Mouse (Mus musculus) monocyte, adult 59 days (primary cell): ENCODE data around the gene Gm11032. TPM values are rescaled to one million over a fixed set of nuclear protein-coding genes. Genes with fewer than 3 reads are reported as not detected.

Source experiments
- total RNA-seq, 2 experiments: library from RNA; stranded (reverse); gene quantifications; one replicate each; pipeline ENCODE4 v1.2.4; 2023

The Gm11032 gene
- not detected for total RNA-seq

GRCm38 (mm10) chr11:4620017-4620485 lies at the start of gene Gm11032:
Gm11032 (plus strand) TSS chr11:4620067.

GRCm38 (mm10) chr11:4594608-4595500 lies 25.0 kb upstream of the Gm11032 start, which contains the start of gene Mtmr3:
Mtmr3 (minus strand) TSS chr11:4594863.

DNA sequence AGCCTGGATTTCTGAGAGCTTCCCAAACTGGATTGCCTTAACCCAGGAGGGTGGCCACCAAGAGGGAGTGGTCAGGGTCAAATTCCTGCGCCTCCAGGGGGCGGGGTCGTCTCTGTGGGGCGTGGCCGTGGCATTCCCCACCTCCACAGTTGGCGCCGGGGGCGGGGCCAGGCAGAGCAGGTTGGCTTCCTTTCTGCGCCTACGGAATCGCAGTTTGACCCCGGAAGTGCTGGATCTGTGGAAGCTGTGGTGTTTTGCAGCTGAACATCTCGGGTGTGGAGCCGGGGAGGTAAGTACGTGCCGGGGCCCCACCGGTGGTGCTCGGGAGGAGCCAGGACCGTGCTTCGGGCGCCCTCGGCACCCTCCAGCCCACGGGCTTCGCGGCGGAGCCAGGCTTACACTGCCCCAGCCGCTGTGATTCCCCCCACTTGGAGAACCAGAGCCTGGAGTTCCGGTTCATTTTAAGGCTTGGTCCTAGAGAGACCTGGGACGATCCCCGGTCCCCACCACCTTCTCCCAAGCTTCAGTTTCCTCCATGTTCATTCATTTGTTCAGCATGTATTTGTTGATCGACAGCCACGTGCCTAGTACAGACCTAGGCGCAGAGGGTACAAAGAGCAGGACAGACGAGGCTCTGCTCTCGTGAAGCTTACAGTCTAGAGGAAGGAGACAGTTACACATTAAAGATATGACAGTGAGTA lies 17.8 kb downstream of the Gm11032 start, which contains the start of gene Ascc2:
Gene Ascc2 (plus strand): TSS at position 214 of the 701 bp plus-strand sequence.

Other genes starting within 250 kb of the Gm11032 start
- gene Hormad2, start 179.0 kb upstream of the Gm11032 start, total RNA-seq: 1 to 10 TPM in 1 of 2 experiments, under 1 TPM in 1; 0.76 to 1.0 TPM
- gene Mtmr3, start 25.2 kb upstream of the Gm11032 start, total RNA-seq: 10 to 100 TPM; 91.2 to 93.6 TPM
- 10 to 100 TPM; 28.3 to 31.2 TPM for gene Ascc2, start 17.7 kb downstream of the Gm11032 start, total RNA-seq
- 100 to 1,000 TPM; 118 to 123 TPM for gene Uqcr10, start 84.3 kb downstream of the Gm11032 start, total RNA-seq
- 10 to 100 TPM; 30.9 to 31.4 TPM for gene Zmat5, start 84.6 kb downstream of the Gm11032 start, total RNA-seq
- gene Cabp7, start 126.7 kb downstream of the Gm11032 start, total RNA-seq: not detected
- 10 to 100 TPM; 33.9 to 40.7 TPM for gene Nf2, start 229.5 kb downstream of the Gm11032 start, total RNA-seq